Mouse (Mus musculus) cortical plate, adult 2 months (tissue): Measurements from ENCODE around the gene Acot7.

Source experiments
- CTCF ChIP-seq: fragments of 200-500 bp; IDR thresholded peaks from 2 replicates; pipeline ENCODE4 v1.5.1; 2011; ENCODE audit warnings: mild to moderate bottlenecking, control low read depth, low read length; ENCODE audit not compliant: insufficient read depth; ENCODE audit errors: extremely low read depth
- POLR2A ChIP-seq: fragments of 200-500 bp; IDR thresholded peaks from 2 replicates; pipeline ENCODE4 v1.6.1; 2011; ENCODE audit warnings: mild to moderate bottlenecking, low read length, control low read depth; ENCODE audit not compliant: insufficient read depth; ENCODE audit errors: extremely low read depth

DNA sequence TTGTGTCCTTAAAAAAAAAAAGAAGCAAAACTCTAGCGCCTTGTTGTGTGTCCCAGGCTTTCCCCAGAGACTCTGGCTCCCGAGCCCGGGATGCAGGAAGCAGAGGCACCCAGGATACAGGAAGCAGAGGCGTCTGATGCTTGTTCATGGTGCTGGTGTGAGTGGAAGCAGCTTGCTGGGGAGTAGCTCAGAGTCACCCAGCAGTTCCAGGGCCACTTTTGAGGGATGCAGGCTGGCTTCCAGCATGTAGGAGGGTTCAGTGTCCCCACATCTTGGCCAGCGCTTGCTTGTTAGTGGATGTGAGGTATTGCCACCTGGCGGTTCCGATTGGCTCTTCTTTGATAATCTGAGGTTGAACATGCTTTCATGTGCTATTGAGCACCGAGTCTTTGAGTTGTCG lies 9.2 kb downstream of the Acot7 start:
- TF ChIP-seq POLR2A (no peak), CTCF (no peak)
